Mouse (Mus musculus): Measurements from ENCODE around the gene Nkain4. TPM values are rescaled to one million over a fixed set of nuclear protein-coding genes. Genes with fewer than 3 reads are reported as not detected.

Nkain4 gene
- total and polyA plus RNA-seq, 3 experiments: not detected

- Histone ChIP-seq H3K9ac (ENCODE audit: control insufficient read depth, low read depth, low read length, poor library complexity, severe bottlenecking) (no peak overlapping the region), H3K4me1 (ENCODE audit: control insufficient read depth in 1 of 2, insufficient read depth in 2 of 2, low read length in 2 of 2) (no peaks in the 10 kb centered on the region), H3K79me2 (ENCODE audit: control insufficient read depth, insufficient read depth, low read length, poor library complexity) (no peaks in the 10 kb centered on the region), H3K27ac (ENCODE audit: control insufficient read depth, low read depth, low read length) (no peak overlapping the region), H3K9me3 (replicated peaks; ENCODE audit: insufficient read depth, low read length) (no peaks in the 10 kb centered on the region), H3K36me3 (ENCODE audit: control insufficient read depth in 1 of 2, insufficient read depth in 2 of 2, low read length in 2 of 2) (no peaks in the 10 kb centered on the region), H3K27me3 (ENCODE audit: control insufficient read depth in 1 of 2, insufficient read depth in 2 of 2, low read length in 2 of 2) (peaks cover 3 to 9% of the 10 kb centered on the region in 2 experiments; a peak in 3 of 4 replicates), H3K4me3 (ENCODE audit: control insufficient read depth in 1 of 2, insufficient read depth in 1 of 2, low read depth in 2 of 2, low read length in 2 of 2) (no peak overlapping the region)
- TF ChIP-seq GATA1 (IDR thresholded peaks at IDR 0.05; ENCODE audit: low read depth, low read length): 0 out of 2 replicates have a peak, but pooled peaks have one; percentile 18
- no peak for TF ChIP-seq JUND (IDR thresholded peaks at IDR 0.05; ENCODE audit: low read depth, low read length)
- TF ChIP-seq ZKSCAN1 (IDR thresholded peaks at IDR 0.05; ENCODE audit: low read depth, low read length): no peak
- DNase-seq (ENCODE audit: low read depth, low spot score): peak; percentile 56
Measured at GRCm38 (mm10) chr2:180940187-180940586, 14.3 kb downstream of the Nkain4 start.

- TF ChIP-seq POLR2AphosphoS5 (IDR thresholded peaks at IDR 0.05; ENCODE audit: borderline replicate concordance, low read depth, low read length) (no peak), SMC3 (IDR thresholded peaks at IDR 0.05; ENCODE audit: low read depth, low read length) (no peak), MAZ (IDR thresholded peaks at IDR 0.05; ENCODE audit: low read depth, low read length) (no peak), TBP (IDR thresholded peaks at IDR 0.05; ENCODE audit: low read depth, low read length) (no peak), CTCF (IDR thresholded peaks at IDR 0.05 in 2 of 3, conservative IDR thresholded peaks at IDR 0.05 in 1 of 3; ENCODE audit: control insufficient read depth in 1 of 3, insufficient read depth in 1 of 3, low read depth in 2 of 3, low read length in 3 of 3, poor library complexity in 1 of 3, severe bottlenecking in 1 of 3) (no peak), MAX (IDR thresholded peaks at IDR 0.05; ENCODE audit: low read length) (no peak), MEF2A (IDR thresholded peaks at IDR 0.05; ENCODE audit: extremely low read depth, insufficient replicate concordance, low read depth, low read length, poor library complexity, severe bottlenecking) (no peak)
- no peak overlapping the region for H3K4me3 ChIP-seq (ENCODE audit: control insufficient read depth in 1 of 2, insufficient read depth in 1 of 2, low read depth in 2 of 2, low read length in 2 of 2)
- no peaks in the 10 kb centered on the region for H3K36me3 ChIP-seq (ENCODE audit: control insufficient read depth in 1 of 2, insufficient read depth in 2 of 2, low read length in 2 of 2)
- no peaks in the 10 kb centered on the region for H3K79me2 ChIP-seq (ENCODE audit: control insufficient read depth, insufficient read depth, low read length, poor library complexity)
- H3K9me3 ChIP-seq (replicated peaks; ENCODE audit: insufficient read depth, low read length): no peaks in the 10 kb centered on the region
- no peak overlapping the region for H3K9ac ChIP-seq (ENCODE audit: control insufficient read depth, low read depth, low read length, poor library complexity, severe bottlenecking)
- DNase-seq (ENCODE audit: low read depth, low spot score): no peak
- H3K4me1 ChIP-seq (ENCODE audit: control insufficient read depth in 1 of 2, insufficient read depth in 2 of 2, low read length in 2 of 2): no peaks in the 10 kb centered on the region
- H3K27ac ChIP-seq (ENCODE audit: control insufficient read depth, low read depth, low read length): no peak overlapping the region
- H3K27me3 ChIP-seq (ENCODE audit: control insufficient read depth in 1 of 2, insufficient read depth in 2 of 2, low read length in 2 of 2): peaks cover 7 to 21% of the 10 kb centered on the region in 2 experiments
Measured at GRCm38 (mm10) chr2:180932418-180932817, 22.1 kb downstream of the Nkain4 start.

GRCm38 (mm10) chr2:180928723-180929122 lies 25.8 kb downstream of the Nkain4 start, which contains the start of gene Birc7:
TSS of gene Birc7 (plus strand) at chr2:180929023.
- no peaks in the 10 kb centered on the region for H3K9me3 ChIP-seq (replicated peaks; ENCODE audit: insufficient read depth, low read length)
- DNase-seq (ENCODE audit: low read depth, low spot score): no peak
- no peaks in the 10 kb centered on the region for H3K36me3 ChIP-seq (ENCODE audit: control insufficient read depth in 1 of 2, insufficient read depth in 2 of 2, low read length in 2 of 2)
- H3K79me2 ChIP-seq (ENCODE audit: control insufficient read depth, insufficient read depth, low read length, poor library complexity): no peaks in the 10 kb centered on the region
- peaks cover 3 to 11% of the 10 kb centered on the region in 2 experiments; a peak in 3 of 4 replicates for H3K27me3 ChIP-seq (ENCODE audit: control insufficient read depth in 1 of 2, insufficient read depth in 2 of 2, low read length in 2 of 2)
- no peak for TF ChIP-seq NRF1 (IDR thresholded peaks at IDR 0.05; ENCODE audit: insufficient read depth, low read depth, low read length, poor library complexity, severe bottlenecking)
- TF ChIP-seq ZC3H11A (IDR thresholded peaks at IDR 0.05; ENCODE audit: low read depth, low read length): no peak
- no peak for TF ChIP-seq ELF1 (IDR thresholded peaks at IDR 0.05; ENCODE audit: low read depth, low read length)
- no peak for TF ChIP-seq USF2 (IDR thresholded peaks at IDR 0.05; ENCODE audit: borderline replicate concordance in 1 of 2, insufficient read depth in 1 of 2, low read depth in 1 of 2, low read length in 2 of 2)
- TF ChIP-seq E2F4 (IDR thresholded peaks at IDR 0.05; ENCODE audit: borderline replicate concordance, low read depth, low read length): no peak
- TF ChIP-seq MYC (IDR thresholded peaks at IDR 0.05; ENCODE audit: low read depth, low read length): no peak
- no peak for TF ChIP-seq TAL1 (IDR thresholded peaks at IDR 0.05; ENCODE audit: low read length)
- TF ChIP-seq POLR2A (IDR thresholded peaks at IDR 0.05; ENCODE audit: control insufficient read depth in 1 of 2, insufficient read depth in 1 of 2, low read depth in 1 of 2, low read length in 2 of 2, poor library complexity in 1 of 2): no peak
- TF ChIP-seq BHLHE40 (IDR thresholded peaks at IDR 0.05; ENCODE audit: borderline replicate concordance, low read depth, low read length): no peak
- no peak for TF ChIP-seq JUND (IDR thresholded peaks at IDR 0.05; ENCODE audit: low read depth, low read length)
- no peak for TF ChIP-seq CHD1 (IDR thresholded peaks at IDR 0.05; ENCODE audit: low read depth, low read length)
- no peak for TF ChIP-seq SIN3A (IDR thresholded peaks at IDR 0.05; ENCODE audit: low read length)
- TF ChIP-seq POLR2AphosphoS5 (IDR thresholded peaks at IDR 0.05; ENCODE audit: borderline replicate concordance, low read depth, low read length): no peak
- no peak for TF ChIP-seq SMC3 (IDR thresholded peaks at IDR 0.05; ENCODE audit: low read depth, low read length)
- TF ChIP-seq RAD21 (IDR thresholded peaks at IDR 0.05; ENCODE audit: low read depth, low read length): no peak
- no peak for TF ChIP-seq POLR2AphosphoS2 (IDR thresholded peaks at IDR 0.05; ENCODE audit: low read length)
- no peak for TF ChIP-seq CHD2 (IDR thresholded peaks at IDR 0.05; ENCODE audit: low read length)
- no peak within 1 kb of the TSS for H3K27ac ChIP-seq (ENCODE audit: control insufficient read depth, low read depth, low read length)
- no peaks in the 10 kb centered on the region for H3K4me1 ChIP-seq (ENCODE audit: control insufficient read depth in 1 of 2, insufficient read depth in 2 of 2, low read length in 2 of 2)
- H3K4me3 ChIP-seq (ENCODE audit: control insufficient read depth in 1 of 2, insufficient read depth in 1 of 2, low read depth in 2 of 2, low read length in 2 of 2): no peak within 1 kb of the TSS
- H3K9ac ChIP-seq (ENCODE audit: control insufficient read depth, low read depth, low read length, poor library complexity, severe bottlenecking): no peak within 1 kb of the TSS

All from MEL (cell line).